Mouse (Mus musculus): ENCODE data around the gene Adam33.

- no peak for TF ChIP-seq CTCF (IDR thresholded peaks at IDR 0.05)
- TF ChIP-seq EP300 (IDR thresholded peaks at IDR 0.05) = no peak
Observed at GRCm38 (mm10) chr2:131066342-131066741, 2.7 kb upstream of the Adam33 start.
